In the genomic region with DNA sequence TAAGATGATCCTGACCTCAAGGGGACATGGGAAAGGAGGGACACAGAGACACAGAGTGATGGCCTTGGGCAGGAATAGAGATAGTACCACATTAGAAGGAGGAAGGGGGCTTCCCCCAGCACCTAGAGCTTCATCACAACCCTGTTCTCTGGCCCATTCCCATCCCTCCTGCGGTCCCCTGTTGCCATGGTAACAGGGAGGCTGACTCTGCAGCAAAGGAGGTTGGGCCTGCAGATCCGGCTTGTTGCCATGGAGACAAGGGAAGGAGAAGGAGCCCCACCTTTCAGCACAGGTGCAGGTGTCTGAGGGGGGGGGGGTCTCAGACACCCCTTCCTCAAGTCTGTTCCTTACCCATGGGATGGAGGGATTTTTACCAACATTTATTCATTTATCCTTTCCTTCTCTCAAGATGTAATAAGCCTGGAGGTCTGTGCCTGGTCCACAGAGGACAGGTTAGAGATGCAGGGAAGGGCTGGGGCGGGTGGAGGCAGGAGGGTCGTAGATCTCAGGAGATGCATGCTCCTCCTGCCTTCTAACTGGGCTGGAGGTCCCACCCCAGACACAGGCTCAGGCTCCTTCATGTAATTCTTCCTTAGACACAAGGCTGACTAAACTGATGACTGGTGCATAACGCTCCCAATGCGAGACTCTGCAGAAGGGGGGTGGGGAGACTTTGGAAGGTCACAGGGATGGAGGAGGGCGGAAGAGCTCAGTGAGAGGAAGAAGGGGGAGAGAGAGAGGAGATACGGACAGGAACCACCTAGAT, we compare ENCODE assay signal across 8 mouse cellular contexts. TPM values are rescaled to one million over a fixed set of nuclear protein-coding genes. Genes with fewer than 3 reads are reported as not detected.
A peak's percentile ranks its signal among the peaks of the same experiment; 100 is the strongest.
DNase-seq lines count a peak whose midpoint lies in the region; ATAC-seq and TF ChIP-seq lines count a peak whose summit lies in the region.

No protein-coding gene starts in this region.

- H3K27ac ChIP-seq in gastrocnemius, adult 2 months = no peak overlapping the region
- H3K27ac ChIP-seq in hindbrain, embryonic 11.5 days (ENCODE audit: low read depth, low read length) = peak overlapping the region; percentile 90
- H3K27ac ChIP-seq in midbrain, embryonic 10.5 days (replicated peaks) = peak overlapping the region; percentile 75
- no peak overlapping the region for H3K27ac ChIP-seq in heart, embryonic 11.5 days (ENCODE audit: low read depth, low read length)

- no peak overlapping the region for H3K4me3 ChIP-seq in gastrocnemius, adult 2 months
- no peak overlapping the region for H3K4me3 ChIP-seq in hindbrain, embryonic 11.5 days (ENCODE audit: low read depth, low read length)
- no peak overlapping the region for H3K4me3 ChIP-seq in midbrain, embryonic 10.5 days
- no peak overlapping the region for H3K4me3 ChIP-seq in heart, embryonic 11.5 days (ENCODE audit: low read depth, low read length)

- intact Hi-C loops in gastrocnemius, adult 2 months (cut with DNase I) = no loop called here
- intact Hi-C loops in gastrocnemius, postnatal 14 days (cut with DNase I; ENCODE audit: low total_unique reads) = no loop called here

- peak; percentile 10 for DNase-seq in gastrocnemius, adult 2 months
- DNase-seq in gastrocnemius, postnatal 14 days = no peak
- DNase-seq in hindbrain, embryonic 11.5 days (ENCODE audit: low spot score) = peak; percentile 78
- DNase-seq in midbrain, embryonic 10.5 days (ENCODE audit: low spot score) = peak; percentile 60
- peak; percentile 73 for DNase-seq in right cerebral cortex, postnatal 4 days
- no peak for DNase-seq in heart, adult 9 months (ENCODE audit: low spot score in 2 of 2)

- peak; percentile 31 for ATAC-seq in hindbrain, embryonic 11.5 days (ENCODE audit: low FRiP score)
- no peak for ATAC-seq in megakaryocyte, adult 5-6 weeks (ENCODE audit: poor library complexity, severe bottlenecking)
- ATAC-seq in heart, embryonic 11.5 days (replicated peaks; ENCODE audit: insufficient number of reproducible peaks, low FRiP score, low TSS enrichment) = no peak

- H3K36me3 ChIP-seq in hindbrain, embryonic 11.5 days (ENCODE audit: control insufficient read depth, insufficient read depth, low read length) = no peaks in the 10 kb centered on the region
- H3K36me3 ChIP-seq in midbrain, embryonic 10.5 days = peaks cover 8% of the 10 kb centered on the region
- no peaks in the 10 kb centered on the region for H3K36me3 ChIP-seq in heart, embryonic 11.5 days (ENCODE audit: control insufficient read depth, insufficient read depth, low read length)

- no peaks in the 10 kb centered on the region for H3K9me3 ChIP-seq in hindbrain, embryonic 11.5 days (ENCODE audit: control insufficient read depth, low read length)
- H3K9me3 ChIP-seq in midbrain, embryonic 10.5 days (replicated peaks) = no peaks in the 10 kb centered on the region
- H3K9me3 ChIP-seq in heart, embryonic 11.5 days (replicated peaks; ENCODE audit: control insufficient read depth, low read length) = no peaks in the 10 kb centered on the region

- TF ChIP-seq CTCF in gastrocnemius, adult 2 months (IDR thresholded peaks at IDR 0.05) = no peak

- H3K27me3 ChIP-seq in hindbrain, embryonic 11.5 days (ENCODE audit: control insufficient read depth, insufficient read depth, low read length) = peaks cover 44% of the 10 kb centered on the region
- H3K27me3 ChIP-seq in midbrain, embryonic 10.5 days (ENCODE audit: low read depth, poor library complexity, severe bottlenecking) = peaks cover 100% of the 10 kb centered on the region
- peaks cover 95% of the 10 kb centered on the region for H3K27me3 ChIP-seq in heart, embryonic 11.5 days (ENCODE audit: control insufficient read depth, insufficient read depth, low read length)

- peak overlapping the region; percentile 31 for H3K4me2 ChIP-seq in hindbrain, embryonic 11.5 days (replicated peaks; ENCODE audit: low read depth, low read length)
- no peak overlapping the region for H3K4me2 ChIP-seq in heart, embryonic 11.5 days

- 0 out of 2 replicates have a peak overlapping the region, but pooled peaks have one; percentile 40 for H3K9ac ChIP-seq in hindbrain, embryonic 11.5 days (ENCODE audit: low read depth, low read length)
- no peak overlapping the region for H3K9ac ChIP-seq in heart, embryonic 11.5 days (ENCODE audit: low read depth, low read length)

- H3K4me1 ChIP-seq in hindbrain, embryonic 11.5 days (replicated peaks; ENCODE audit: control insufficient read depth, insufficient read depth, low read length) = peaks cover 16% of the 10 kb centered on the region; the same call in 1 of the 2 replicates
- H3K4me1 ChIP-seq in midbrain, embryonic 10.5 days = peaks cover 83% of the 10 kb centered on the region
- H3K4me1 ChIP-seq in heart, embryonic 11.5 days (ENCODE audit: control insufficient read depth, insufficient read depth, low read length) = peaks cover 29% of the 10 kb centered on the region

- WGBS in hindbrain, embryonic 11.5 days = 16% methylated on average over 8 of the region's 8 CpGs
- WGBS in midbrain, embryonic 10.5 days = 18% methylated on average over 8 of the region's 8 CpGs
- WGBS in heart, embryonic 11.5 days (ENCODE audit: insufficient replicate concordance) = 27% methylated on average over 8 of the region's 8 CpGs

RNA-seq across cellular contexts. Expression of gene Atp1a3, which starts 2.0 kb away (rescaled TPM):
- not detected for total RNA-seq in gastrocnemius, adult 2 months (2021)
- total RNA-seq in gastrocnemius, postnatal 14 days (2021) = under 1 TPM; 0.21 to 0.42 TPM
- 40.1 and 48.8 TPM in 2 replicates for polyA plus RNA-seq in hindbrain, embryonic 11.5 days (2014; fragmentation: Nextera tagmentation; extraction: Ambion mirVana)
- polyA plus RNA-seq in midbrain, embryonic 10.5 days (2016; fragmentation: Nextera tagmentation; extraction: Ambion mirVana) = 11.1 and 27.0 TPM in 2 replicates
- total RNA-seq in megakaryocyte, adult 5-6 weeks (2015) = 126 and 128 TPM in 2 replicates
- 61.6 and 106 TPM in 2 replicates for total RNA-seq in megakaryocyte, adult 5-6 weeks (2017)
- 2.3 and 4.1 TPM in 2 replicates for polyA plus RNA-seq in heart, embryonic 11.5 days (2014; fragmentation: Nextera tagmentation; extraction: Ambion mirVana)

RNA-seq across cellular contexts. Expression of gene Rabac1, which starts 35.2 kb away (rescaled TPM):
- total RNA-seq in gastrocnemius, adult 2 months (2021) = 100 to 1,000 TPM; 231 to 243 TPM
- 100 to 1,000 TPM; 163 to 175 TPM for total RNA-seq in gastrocnemius, postnatal 14 days (2021)
- polyA plus RNA-seq in hindbrain, embryonic 11.5 days (2014; fragmentation: Nextera tagmentation; extraction: Ambion mirVana) = 122 and 129 TPM in 2 replicates
- polyA plus RNA-seq in midbrain, embryonic 10.5 days (2016; fragmentation: Nextera tagmentation; extraction: Ambion mirVana) = 89.0 and 109 TPM in 2 replicates
- total RNA-seq in megakaryocyte, adult 5-6 weeks (2015) = 85.5 and 102 TPM in 2 replicates
- total RNA-seq in megakaryocyte, adult 5-6 weeks (2017) = 73.1 and 79.3 TPM in 2 replicates
- polyA plus RNA-seq in heart, embryonic 11.5 days (2014; fragmentation: Nextera tagmentation; extraction: Ambion mirVana) = 157 and 163 TPM in 2 replicates

Comparison
In these comparisons a context has a peak if more than half of its experiments do, and no peak if none do; other contexts are left out.
1. DNase-seq: peak in gastrocnemius, adult 2 months (single experiment), hindbrain, embryonic 11.5 days (single experiment), midbrain, embryonic 10.5 days (single experiment) and right cerebral cortex, postnatal 4 days (single experiment); none in gastrocnemius, postnatal 14 days (single experiment) and heart, adult 9 months (0 of 2).
2. H3K27ac ChIP-seq: peak in hindbrain, embryonic 11.5 days (single experiment) and midbrain, embryonic 10.5 days (single experiment); none in gastrocnemius, adult 2 months (single experiment) and heart, embryonic 11.5 days (single experiment).
3. RNA of gene Atp1a3, which starts 2.0 kb away (total RNA-seq): 61.6 to 128 TPM in megakaryocyte, adult 5-6 weeks; 0.21 to 0.42 TPM in gastrocnemius, postnatal 14 days and not detected in gastrocnemius, adult 2 months; every median in the first group is over 10 times any median in the second.